Mouse (Mus musculus) neutrophil, adult 5-6 weeks (primary cell): ENCODE measurements around the gene Ros1. TPM values are rescaled to one million over a fixed set of nuclear protein-coding genes. Genes with fewer than 3 reads are reported as not detected.

Experiments used
- ATAC-seq: fragments of 151-379, 151-347 bp; 2 replicates; pipeline ENCODE4 v1.8.0; 2017; ENCODE audit warnings: mild to moderate bottlenecking, moderate TSS enrichment; ENCODE audit not compliant: insufficient number of reproducible peaks, poor library complexity, low FRiP score, severe bottlenecking; ENCODE audit errors: extremely low read depth
- total RNA-seq: library from RNA; stranded (forward); fragments of 200-1000 nt; gene quantifications from 2 replicates; pipeline ENCODE4 v1.2.3, GENCODE M21; 2017

The Ros1 gene
- total RNA-seq, 1 experiment from 2014 or later, result not detected

DNA sequence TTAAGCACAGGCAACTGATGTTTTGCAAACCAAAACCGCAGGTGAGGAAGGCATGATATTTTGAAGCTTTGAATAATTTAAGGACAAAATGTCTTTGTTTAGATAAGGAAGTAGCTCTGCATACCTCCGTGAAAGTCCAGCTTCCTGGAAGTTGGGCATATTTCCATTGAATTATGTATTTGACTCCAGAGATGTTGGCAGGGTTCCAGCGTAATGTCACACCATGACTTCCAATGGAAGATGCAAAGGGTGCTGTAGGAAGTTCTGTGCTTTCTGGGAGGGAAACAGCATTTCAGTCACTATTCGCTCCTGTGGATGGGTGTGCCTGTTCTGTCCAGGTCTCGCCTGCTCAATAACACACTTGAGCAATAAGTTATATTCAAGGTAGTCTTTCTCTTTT, 25.2 kb downstream of the Ros1 start:
- no peak for ATAC-seq

DNA sequence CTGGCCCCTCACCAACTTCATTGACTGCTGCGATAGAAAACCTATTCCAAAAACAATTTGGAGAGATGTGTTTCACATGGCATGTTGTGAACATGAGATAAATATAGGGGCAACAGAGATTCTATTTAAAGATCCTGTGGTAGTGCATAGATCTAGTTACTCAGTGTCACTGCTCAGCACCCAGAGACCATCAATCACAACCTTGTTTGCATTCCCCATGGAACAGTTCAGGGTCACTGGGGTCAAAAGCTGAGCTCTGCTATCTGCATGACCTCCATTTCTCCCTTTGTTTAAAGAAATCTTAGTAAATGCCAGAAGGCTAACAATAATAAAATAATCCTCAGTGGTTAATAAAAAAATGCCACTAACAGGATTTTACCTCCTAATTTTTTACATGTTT, 29.7 kb downstream of the Ros1 start:
- ATAC-seq, result no peak

DNA sequence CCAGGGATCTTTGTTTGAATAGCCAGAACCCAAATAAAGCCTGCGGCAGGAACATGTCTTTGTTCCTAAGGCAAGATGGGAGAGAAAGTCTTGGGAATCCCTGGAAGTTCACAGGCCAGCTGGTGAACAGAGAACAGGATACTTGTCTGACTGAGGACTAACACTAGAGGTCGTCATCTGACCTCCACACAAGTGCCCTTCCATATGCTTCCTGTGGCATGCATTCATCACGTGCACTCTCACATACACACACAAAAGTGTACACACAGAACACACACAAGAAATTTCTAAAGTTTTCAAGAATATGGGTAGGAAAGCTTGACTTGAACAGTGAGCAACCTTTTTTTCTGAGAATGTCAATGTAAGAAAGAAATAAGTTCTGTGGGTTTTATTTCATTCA, 34.4 kb downstream of the Ros1 start:
- no peak for ATAC-seq

DNA sequence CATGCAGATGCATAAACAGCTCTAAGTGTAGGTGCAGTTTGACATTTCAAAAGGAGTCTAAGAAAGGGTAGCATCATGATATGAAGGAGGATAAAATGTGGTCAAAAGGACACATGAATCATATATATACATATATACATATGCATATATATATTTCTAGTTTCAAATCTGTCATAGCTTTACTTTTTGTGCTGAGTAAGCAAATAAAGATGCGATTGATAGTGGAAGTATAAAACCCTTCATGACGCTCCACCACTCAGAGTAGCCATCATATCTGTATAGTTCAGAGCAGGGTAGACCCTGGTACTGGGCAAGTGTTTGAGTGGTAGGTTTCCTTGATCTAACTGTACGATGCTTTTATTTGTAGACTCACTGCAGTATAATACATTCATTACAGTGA, 35.3 kb downstream of the Ros1 start:
- ATAC-seq, result no peak

DNA sequence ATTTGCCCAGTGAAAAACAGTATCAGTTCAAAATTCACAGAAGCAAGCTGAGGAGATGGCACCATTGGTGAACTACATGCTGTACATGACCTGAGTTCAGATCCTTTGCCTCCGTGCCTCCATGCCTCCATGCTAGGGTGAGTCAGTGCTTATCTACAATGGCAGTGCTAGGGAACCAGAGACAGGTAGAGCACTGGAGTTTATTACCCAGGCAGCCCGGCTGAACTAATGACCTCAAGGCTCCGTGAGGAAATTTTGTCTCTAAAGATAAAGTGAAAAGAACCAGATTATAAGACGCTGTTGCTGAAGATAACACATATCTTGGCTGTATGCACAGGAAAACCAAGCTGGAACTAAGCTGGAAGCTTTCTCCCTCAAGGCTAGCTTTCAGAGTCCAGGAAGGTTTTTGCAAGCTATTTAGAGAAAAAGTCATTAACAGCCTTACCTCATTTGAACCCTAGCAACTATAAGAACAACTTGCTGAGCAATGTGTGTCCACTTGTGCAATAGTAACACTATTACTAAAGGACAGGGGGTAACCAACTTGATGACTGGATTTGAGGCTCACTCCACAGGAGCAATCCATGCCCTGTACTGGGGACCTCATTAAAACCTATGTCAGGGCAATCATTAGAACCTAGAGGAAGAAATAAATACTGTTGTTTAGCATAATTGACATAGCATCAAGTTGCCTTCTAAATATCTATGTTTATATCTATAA, 61.5 kb downstream of the Ros1 start:
- ATAC-seq, result no peak

DNA sequence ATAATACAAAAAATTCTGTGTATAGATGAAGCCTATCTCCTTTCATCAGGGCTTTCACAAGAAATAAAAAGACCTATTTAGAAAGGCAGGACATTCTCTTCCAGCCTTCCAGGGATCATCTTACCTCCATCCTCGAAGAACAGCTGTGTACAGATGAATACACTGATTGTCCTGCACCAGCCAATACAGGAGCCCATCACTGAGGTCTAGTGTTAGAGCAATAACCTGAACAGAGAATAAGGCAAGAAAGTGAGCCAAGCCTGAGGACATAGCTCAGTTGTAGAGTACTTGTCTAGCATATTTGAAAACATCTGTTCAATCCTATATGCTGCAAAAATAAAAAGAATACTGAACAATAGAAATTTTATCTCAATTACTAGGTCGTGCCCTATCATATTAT, 64.3 kb downstream of the Ros1 start:
- no peak for ATAC-seq

DNA sequence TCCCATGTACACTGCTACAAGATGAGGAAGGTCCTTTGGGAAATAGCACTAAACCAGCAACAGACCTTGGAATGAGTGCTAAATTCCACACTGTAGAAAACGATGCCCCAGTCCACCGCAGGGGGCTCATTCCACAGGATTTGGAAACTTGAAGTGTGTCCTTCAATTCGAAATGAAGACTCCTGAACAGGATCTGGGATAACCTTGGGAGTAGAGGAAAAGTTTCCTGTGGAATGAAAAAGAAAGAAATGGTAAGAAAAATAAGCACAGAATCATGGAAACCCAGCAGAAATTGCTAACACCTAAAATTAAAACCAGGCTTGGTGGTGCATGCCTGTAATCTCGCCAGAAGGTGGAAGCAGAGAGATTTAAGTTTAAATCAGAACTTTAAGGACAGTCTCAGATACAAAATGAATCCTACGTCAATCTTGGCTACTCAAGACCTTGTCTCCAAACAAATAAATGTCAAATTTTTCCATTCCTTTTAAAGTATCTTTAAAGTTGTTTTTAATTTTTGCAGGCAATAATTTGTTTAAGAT, 66.1 kb downstream of the Ros1 start:
- ATAC-seq, result no peak

DNA sequence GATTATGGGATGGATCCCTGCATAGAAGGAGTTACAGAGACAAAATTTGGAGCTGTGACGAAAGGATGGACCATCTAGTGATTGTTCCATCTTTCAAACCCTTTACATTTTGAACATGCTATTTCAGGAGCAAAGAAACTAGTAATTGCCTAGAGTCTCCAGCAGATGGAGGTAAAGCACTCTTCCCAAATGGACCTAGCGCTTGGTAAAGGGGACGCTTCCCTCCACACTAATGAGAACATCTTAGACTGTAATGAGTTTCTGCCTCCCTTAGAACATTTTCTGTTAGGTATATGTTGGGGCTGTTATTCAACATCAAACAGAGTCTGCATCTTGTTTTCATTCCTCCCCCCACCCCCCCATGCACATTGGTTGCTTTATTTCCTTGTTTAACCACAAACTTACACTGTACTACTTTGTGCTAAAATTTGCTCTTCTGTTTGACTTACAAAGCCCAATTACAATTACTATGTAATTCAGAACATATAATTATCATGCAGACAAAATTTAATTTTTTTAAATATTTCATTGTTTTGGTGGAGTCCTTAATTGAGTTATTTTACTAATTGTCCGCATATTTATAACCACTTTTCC, 88.8 kb downstream of the Ros1 start:
- no peak for ATAC-seq

DNA sequence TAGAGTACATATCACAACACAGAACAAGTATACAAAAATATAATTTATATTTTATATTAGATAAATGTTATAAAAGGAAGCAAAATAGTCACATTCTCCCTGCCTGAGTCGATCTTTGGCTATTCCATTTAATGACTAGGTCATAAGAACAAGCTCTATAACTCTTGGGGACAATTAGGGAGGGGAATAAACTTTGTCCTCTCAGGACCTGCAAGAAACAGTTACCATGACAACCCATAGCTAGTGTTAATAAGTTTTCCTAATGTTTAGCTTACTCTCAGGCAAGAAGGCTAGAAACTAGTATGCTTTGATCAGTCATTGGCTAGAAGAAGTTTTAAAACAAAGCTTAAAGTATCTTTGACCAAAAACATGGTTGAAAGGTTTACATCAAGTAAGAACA, 93.8 kb downstream of the Ros1 start:
- no peak for ATAC-seq

DNA sequence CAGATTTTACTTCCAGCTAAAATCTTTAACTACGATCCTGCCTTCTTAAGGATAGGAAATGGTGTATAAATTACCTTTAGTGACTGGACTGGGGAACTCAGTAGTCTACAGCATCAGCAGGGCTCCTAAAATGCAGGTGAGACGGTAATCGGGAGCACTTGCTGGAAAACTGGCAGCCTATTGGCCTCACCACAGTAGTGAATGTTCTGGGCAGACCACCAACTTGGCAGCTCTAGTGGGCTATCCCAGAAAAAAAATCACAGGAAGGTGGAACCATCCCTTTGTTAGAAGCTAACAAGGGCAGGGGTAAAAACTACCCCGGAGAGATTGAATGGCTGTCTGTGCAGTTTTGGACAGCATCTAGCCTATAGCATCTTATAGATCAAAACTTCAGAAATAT, 102.9 kb downstream of the Ros1 start:
- ATAC-seq, result no peak

DNA sequence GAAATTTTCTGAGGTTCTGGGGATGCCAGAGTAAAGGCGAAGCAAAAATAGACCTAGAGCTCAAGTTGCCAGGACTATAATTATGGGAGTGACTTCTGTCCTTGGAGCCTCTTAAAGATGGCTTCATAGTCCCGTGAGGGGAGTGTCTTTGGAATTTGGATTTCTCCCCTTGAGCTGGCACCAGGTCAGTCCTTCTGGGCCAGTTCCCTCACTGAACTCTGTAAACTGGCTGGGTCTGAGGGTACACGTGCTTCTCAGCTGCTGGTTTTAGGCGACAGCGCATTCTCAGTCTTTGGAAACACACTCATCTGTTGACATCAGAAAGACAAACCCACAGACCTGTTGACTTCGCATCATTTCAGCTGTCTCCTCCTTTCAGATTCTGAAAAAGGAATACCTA, 108.4 kb downstream of the Ros1 start:
- no peak for ATAC-seq

DNA sequence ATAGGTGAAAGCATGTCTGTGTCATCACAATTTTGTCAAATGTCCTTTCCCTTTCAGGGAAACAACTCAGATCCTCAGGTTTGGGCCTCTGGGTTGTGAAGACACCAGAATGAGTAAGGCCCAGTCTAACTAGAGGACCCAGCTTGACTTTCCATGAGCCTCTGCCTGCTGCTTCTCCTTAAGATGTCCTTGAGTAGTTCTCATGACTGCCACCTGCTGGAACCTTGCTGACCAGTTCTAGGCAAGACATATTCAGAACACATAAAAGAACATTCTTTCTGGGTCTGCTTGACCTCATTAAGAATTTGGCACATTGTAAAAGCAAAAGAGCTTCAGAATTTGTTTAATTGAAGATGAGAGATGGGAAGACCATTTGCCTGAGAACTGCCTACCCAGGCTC, 122.6 kb downstream of the Ros1 start:
- no peak for ATAC-seq

DNA sequence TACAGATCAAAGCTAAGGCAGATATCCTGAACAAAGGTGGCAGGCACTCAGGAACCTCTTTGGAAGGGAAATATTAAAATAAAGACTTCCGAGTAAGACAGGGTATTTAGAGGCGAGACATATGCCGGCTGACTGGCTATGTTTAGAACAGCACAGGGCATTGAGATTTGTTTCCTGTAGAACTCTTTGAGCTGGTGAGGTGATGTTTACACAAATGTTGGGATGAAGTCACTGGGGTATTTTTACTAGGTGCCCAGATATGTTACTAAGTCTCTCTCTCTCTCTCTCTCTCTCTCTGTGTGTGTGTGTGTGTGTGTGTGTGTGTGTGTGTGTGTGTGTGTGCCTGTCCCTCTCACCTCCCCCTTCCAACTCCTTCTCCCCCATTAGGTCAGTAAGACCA, 146.8 kb downstream of the Ros1 start:
- no peak for ATAC-seq

DNA sequence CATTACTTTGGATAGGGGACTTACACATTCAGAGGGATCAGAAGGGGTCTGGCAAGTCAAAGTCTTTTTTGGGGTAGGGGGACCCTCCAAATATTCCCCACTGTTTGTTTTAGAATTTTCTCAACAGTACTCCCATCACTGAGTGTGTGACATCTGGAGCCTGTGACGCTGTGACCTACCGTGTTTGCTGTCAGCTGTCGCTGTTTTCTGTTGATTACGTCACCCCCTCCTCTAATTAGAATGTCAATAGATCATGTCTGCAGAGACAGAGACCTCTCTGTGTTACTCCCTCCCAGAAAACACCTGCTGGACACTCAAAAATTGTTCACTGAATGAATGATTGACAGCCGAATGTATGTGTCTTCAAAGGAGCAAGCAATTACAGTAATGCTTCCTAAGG, 152.0 kb downstream of the Ros1 start:
- no peak for ATAC-seq

DNA sequence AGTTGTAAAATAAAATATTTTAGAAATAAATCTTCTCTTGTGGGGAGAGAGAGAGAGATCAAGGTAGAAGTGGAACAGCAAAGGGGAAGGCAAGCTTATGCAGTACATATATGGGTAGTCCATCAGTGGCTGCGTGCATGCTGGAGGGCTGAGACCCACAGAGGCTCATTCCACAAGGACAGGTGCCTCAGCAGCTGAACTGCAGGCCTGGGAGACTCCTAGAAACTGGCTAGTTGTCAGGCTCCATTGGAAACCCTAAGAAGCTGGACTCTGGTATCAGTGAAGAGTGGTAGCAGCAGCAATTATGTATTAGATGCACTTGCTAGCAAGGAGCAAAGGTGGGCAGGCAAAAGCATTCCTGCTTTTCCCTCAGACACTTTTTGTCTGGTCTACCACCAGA, 155.7 kb downstream of the Ros1 start:
- no peak for ATAC-seq

DNA sequence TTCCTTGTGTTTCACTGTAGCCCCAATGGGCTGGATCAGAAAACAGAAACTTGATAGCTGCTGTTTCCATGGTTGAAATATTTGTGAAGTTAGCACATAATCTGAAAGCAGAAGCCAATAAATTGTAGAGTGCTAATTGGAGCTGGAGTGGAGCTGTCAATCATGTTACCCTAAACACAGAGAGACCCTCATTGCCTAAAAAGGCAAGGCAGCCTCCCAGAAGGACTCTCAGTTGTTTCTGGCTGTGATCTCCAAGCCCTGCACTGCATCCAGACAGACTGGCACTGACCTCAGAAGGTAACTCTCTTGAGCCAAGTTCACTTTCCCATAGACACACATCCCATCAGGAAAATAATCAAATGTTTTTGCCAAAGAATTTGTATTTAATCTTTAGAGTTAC, 161.3 kb downstream of the Ros1 start:
- no peak for ATAC-seq

DNA sequence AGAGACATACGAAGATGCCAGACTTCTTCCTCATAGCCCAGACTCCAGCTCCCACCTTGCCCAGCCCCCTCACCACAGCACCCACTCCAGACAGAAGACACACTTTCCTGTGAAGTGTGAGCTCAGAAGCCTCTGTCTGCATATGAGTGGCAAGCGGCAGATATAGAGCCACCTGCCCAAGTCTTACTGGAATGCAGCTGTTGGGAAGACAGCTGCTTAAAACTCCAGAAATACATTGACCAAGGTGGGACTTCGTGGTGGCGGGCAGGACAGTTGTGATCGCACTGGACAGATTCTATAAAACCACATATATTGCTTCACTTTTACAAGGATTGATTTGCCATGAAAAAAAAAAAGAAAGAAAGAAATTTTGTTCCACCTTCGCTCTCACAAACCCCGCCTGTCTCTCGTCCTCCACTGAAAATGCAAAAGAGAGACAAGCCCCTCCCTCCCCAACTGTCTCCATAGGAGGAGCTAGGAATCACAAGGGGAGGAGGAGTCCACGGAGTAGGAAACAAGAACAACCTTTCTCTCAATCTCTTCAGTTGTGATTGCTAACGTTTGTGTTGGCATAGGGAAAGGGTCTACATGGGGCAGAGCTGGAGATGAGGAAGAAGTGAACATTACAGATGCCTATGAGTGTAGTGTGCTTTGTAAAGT, 165.5 kb downstream of the Ros1 start:
- ATAC-seq, result no peak

DNA sequence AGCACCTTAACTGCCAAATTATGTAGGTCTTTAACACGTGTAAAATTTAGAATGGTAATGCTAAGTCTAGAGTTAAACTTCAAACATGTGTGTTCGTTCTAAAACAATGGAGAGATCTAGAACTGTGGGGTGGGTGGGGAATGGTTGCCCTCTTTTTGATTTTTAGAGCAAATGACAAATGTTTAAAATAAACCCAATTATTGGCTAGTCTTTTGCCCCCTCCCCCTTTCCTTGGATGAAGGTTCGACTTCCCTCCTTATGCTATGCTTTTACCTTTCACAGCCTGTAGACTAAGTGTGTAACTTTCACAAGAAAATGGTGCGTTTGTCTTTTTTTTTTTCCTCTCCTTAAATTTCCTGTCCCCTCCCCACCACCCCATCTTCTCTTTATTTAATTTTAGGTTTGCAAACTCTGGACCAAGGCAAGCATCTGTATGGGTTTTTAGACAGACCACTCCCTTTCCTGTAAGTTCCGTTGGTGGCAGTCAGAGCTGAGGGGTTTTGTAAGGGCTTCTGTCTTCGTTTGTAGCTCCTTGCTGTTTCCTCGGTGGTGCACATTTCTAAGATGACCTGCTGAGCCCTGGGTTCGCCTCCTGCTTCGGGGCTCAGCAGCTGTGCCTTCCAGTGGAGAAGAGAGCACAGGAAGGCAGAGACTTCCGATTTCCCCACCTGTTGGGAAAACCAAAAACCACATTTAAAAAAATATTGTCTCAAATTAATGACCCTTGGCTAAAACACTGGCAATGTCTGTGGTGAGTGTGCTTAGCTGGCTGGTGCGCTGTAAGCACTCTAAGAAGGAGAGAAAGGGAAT, 166.3 kb downstream of the Ros1 start:
- no peak for ATAC-seq

DNA sequence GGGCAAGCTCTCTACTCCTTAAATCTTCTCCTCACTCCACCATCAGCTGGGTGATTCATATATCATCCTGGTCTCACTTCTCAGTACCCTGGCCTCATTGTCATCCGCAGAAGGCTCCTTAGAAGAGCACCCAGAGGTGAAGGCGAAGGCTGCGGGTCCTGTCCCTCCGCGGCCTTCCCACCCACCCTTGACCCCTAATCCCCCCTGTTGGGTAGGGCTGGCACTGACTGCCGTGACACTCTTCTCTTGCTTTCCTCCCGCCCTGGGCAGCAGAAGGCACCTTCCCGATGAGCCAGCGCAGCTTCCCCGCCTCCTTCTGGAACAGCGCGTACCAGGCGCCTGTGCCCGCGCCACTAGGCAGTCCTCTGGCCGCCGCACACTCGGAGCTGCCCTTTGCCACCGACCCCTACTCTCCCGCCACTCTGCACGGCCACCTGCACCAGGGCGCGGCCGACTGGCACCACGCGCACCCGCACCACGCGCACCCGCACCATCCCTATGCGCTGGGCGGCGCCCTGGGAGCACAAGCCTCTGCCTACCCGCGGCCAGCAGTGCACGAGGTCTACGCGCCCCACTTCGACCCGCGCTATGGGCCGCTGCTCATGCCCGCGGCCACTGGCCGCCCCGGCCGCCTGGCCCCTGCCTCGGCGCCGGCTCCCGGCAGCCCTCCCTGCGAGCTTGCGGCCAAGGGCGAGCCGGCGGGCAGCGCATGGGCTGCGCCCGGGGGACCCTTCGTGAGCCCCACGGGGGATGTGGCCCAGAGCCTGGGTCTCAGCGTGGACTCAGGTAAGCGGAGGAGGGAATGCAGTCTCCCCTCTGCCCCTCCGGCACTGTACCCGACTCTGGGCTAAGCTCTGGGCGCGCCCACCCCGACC, 167.6 kb downstream of the Ros1 start:
- no peak for ATAC-seq
